Mouse (Mus musculus) embryonic facial prominence, embryonic 14.5 days (tissue): ENCODE measurements at regions not wholly inside any gene's neighbourhood (a gene's known extent, or its start where the extent isn't known, plus 50 kb on each side); places are given as distances from the start of the nearest gene placed in this dataset.

Experiments used
- ATAC-seq: fragments of 200-750 bp; cut with Nextera tagmentation; 2 replicates; pipeline ENCODE4 v1.8.0; 2017; ENCODE audit warnings: low read depth, moderate number of reproducible peaks, moderate TSS enrichment
- DNase-seq: peaks from one replicate; pipeline ENCODE4 v3.0.0-alpha.2; 2015; ENCODE audit warnings: low spot score
- H3K27ac ChIP-seq: fragments of 300-500 bp; sonication (generic); replicated peaks from 2 replicates; pipeline ENCODE4 v1.5.1; 2014; ENCODE audit warnings: low read depth, mild to moderate bottlenecking, low read length, moderate library complexity
- H3K27me3 ChIP-seq: fragments of 300-500 bp; sonication (generic); replicated peaks from 2 replicates; pipeline ENCODE4 v1.6.1; 2014; ENCODE audit warnings: low read length; ENCODE audit not compliant: control insufficient read depth, insufficient read depth
- H3K36me3 ChIP-seq: fragments of 300-500 bp; sonication (generic); 2 replicates; pipeline ENCODE4 v1.6.1; 2014; ENCODE audit warnings: low read length, mixed read lengths; ENCODE audit not compliant: control insufficient read depth, insufficient read depth
- H3K4me1 ChIP-seq: fragments of 300-500 bp; sonication (generic); 2 replicates; pipeline ENCODE4 v1.6.1; 2014; ENCODE audit warnings: antibody characterized with exemption, low read length; ENCODE audit not compliant: control insufficient read depth, insufficient read depth
- H3K4me2 ChIP-seq: fragments of 300-500 bp; sonication (generic); 2 replicates; pipeline ENCODE4 v1.6.1; 2014; ENCODE audit warnings: low read depth, mild to moderate bottlenecking, low read length, moderate library complexity, mixed read lengths
- H3K4me3 ChIP-seq: fragments of 300-500 bp; sonication (generic); 2 replicates; pipeline ENCODE4 v1.5.1; 2014; ENCODE audit warnings: low read depth, mild to moderate bottlenecking, low read length
- H3K9ac ChIP-seq: fragments of 300-500 bp; sonication (generic); 2 replicates; pipeline ENCODE4 v1.6.1; 2014; ENCODE audit warnings: low read depth, mild to moderate bottlenecking, low read length, moderate library complexity, mixed read lengths
- H3K9me3 ChIP-seq: fragments of 300-500 bp; sonication (generic); 2 replicates; pipeline ENCODE4 v1.6.1; 2016; ENCODE audit warnings: low read length; ENCODE audit not compliant: control insufficient read depth
- WGBS: fragments of 180-500 bp; shearing (Covaris S2); extraction: QIAGEN DNeasy Blood & Tissue Kit; methylation state at CpG from one replicate; pipeline ENCODE4 v1.1.7; 2014; 5-methylcytosine and 5-hydroxymethylcytosine counted together

DNA sequence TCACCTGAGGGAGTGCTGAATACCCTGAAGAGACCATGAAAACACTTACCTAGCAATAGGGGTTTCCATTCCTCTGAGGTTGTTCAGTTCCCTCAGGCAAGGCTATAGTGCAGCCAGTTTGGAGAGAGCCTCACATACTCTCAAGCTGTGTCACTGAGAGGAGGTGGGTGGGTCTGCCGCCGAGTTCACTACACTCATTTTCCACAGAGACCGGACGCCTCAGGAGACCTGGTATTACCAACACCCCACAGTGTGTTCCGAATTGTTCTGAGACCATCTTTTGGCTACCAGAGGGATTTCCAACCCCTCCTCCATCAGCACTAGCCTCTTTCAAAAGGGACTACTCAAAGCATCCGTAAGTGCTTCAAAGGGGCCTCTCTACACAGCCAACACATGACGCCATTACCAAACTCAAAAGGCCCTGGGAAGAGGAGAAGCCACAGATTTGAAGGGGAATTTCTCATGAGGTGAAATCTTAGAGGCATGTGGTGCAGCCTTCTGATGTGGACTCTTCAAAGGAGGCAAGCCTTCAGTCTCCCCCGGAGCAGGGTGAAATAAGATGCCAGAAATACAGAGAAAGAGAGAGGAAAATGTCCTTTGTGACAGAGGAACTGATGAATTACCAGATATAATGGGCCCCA, 260.1 kb upstream of the Pabpc6 start:
- Histone ChIP-seq H3K4me2 (no peak overlapping the region), H3K9ac (no peak overlapping the region), H3K27me3 (no peaks in the 10 kb centered on the region), H3K4me3 (no peak overlapping the region), H3K4me1 (no peaks in the 10 kb centered on the region), H3K27ac (no peak overlapping the region), H3K36me3 (no peaks in the 10 kb centered on the region), H3K9me3 (no peaks in the 10 kb centered on the region)
- DNase-seq (no peak), ATAC-seq (0 out of 2 replicates have a peak, but pooled peaks have one; percentile 33)
- whole genome bisulfite sequencing = 64% methylated on average over 8 of the region's 8 CpGs

DNA sequence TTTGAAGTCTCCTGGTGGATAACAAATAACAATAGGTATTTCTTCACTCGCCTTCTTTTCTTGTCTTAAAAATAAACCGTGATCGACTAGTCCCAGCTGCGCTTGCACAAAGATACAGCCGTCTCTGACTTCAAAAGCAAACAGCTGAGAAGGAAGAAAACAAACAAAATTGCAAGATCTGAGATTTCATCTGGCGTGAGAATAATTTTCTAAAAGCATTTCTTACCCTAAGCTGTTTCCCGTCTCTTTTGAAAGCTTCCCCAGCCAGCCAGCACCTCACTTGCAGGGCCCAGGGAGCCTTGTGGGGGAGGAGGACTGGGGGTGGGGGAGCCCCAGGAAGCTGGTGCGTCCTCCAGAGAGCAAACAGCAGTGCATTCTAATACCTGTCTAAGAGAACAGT, 258.2 kb upstream of the Pabpc6 start:
- H3K9me3 ChIP-seq = no peaks in the 10 kb centered on the region
- no peak for DNase-seq
- no peak overlapping the region for H3K4me2 ChIP-seq
- no peak for ATAC-seq
- H3K27me3 ChIP-seq = no peaks in the 10 kb centered on the region
- H3K4me3 ChIP-seq = no peak overlapping the region
- WGBS = 52% methylated on average over 8 of the region's 8 CpGs
- no peak overlapping the region for H3K27ac ChIP-seq
- H3K4me1 ChIP-seq = no peaks in the 10 kb centered on the region
- no peaks in the 10 kb centered on the region for H3K36me3 ChIP-seq
- no peak overlapping the region for H3K9ac ChIP-seq

DNA sequence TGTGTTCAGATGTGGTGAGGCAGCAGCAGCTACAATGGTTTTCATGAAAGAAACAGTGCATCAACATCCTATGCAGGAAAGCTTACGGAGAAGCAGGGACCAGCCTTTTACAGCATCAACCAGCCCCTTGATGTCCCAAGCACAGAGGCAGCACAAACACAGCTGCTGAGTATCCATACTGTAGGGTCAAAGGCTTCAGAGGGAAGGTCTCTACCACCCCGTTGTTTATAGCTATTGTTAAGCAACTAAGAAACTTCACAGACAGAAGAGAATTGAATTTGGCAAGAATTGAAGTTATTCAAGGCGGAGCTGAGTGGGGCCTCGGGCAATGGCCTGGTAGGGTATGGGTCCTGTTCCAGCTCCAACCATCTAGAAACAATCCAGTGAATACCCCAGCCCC, 256.8 kb upstream of the Pabpc6 start:
- H3K4me2 ChIP-seq = no peak overlapping the region
- DNase-seq = no peak
- no peak overlapping the region for H3K4me3 ChIP-seq
- H3K27ac ChIP-seq = no peak overlapping the region
- H3K9ac ChIP-seq = no peak overlapping the region
- no peak for ATAC-seq
- no peaks in the 10 kb centered on the region for H3K36me3 ChIP-seq
- no peaks in the 10 kb centered on the region for H3K27me3 ChIP-seq
- H3K9me3 ChIP-seq = no peaks in the 10 kb centered on the region
- WGBS = 65% methylated on average over 4 of the region's 4 CpGs
- no peaks in the 10 kb centered on the region for H3K4me1 ChIP-seq

DNA sequence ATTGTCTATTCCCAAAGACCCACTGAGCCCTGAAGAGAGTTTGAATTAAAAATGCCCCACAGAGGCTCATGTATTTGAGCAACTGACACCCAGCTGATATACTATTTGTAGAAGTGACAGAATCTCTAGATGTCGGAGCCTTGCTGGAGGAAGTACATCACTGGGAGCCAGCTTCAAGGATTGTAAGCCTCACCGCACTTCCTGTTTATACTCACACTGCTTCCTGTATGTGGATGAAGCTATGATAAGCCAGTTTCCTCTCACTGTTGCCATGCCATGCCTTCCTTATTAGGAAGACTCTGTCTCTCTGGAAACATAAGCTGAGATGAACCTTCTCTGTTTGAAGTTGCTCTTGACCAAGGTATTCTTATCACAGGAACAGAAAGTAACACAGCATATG, 251.8 kb upstream of the Pabpc6 start:
- WGBS = 90% methylated on average over 2 of the region's 2 CpGs
- H3K27ac ChIP-seq = no peak overlapping the region
- no peaks in the 10 kb centered on the region for H3K27me3 ChIP-seq
- no peaks in the 10 kb centered on the region for H3K36me3 ChIP-seq
- ATAC-seq (no peak), DNase-seq (no peak)
- no peak overlapping the region for H3K9ac ChIP-seq
- no peak overlapping the region for H3K4me3 ChIP-seq
- H3K9me3 ChIP-seq = no peaks in the 10 kb centered on the region
- H3K4me2 ChIP-seq = no peak overlapping the region
- no peaks in the 10 kb centered on the region for H3K4me1 ChIP-seq

DNA sequence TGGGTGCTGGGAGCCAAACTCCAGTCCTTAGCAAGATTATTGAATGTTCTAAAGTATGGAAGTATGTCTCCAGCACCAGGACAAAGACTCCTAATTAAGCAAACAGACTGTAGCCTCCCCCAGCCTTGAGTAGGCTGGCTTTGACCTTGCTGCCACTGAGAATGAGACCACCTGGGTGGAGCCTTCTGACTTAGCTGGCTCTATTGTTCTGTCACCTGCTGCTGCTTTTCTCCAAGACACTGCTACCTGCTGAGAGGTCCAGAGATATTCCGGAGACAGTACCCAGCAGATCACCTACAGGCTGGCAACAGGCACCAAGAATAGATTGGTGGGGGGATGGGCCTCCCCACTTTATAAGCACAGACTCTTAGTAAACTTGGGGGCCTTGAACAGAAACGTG, 247.5 kb upstream of the Pabpc6 start:
- no peaks in the 10 kb centered on the region for H3K27me3 ChIP-seq
- WGBS = 37% methylated on average over 2 of the region's 2 CpGs
- ATAC-seq (no peak), DNase-seq (no peak)
- H3K27ac ChIP-seq = no peak overlapping the region
- no peaks in the 10 kb centered on the region for H3K4me1 ChIP-seq
- no peak overlapping the region for H3K4me2 ChIP-seq
- no peak overlapping the region for H3K4me3 ChIP-seq
- no peak overlapping the region for H3K9ac ChIP-seq
- no peaks in the 10 kb centered on the region for H3K36me3 ChIP-seq
- H3K9me3 ChIP-seq = no peaks in the 10 kb centered on the region

DNA sequence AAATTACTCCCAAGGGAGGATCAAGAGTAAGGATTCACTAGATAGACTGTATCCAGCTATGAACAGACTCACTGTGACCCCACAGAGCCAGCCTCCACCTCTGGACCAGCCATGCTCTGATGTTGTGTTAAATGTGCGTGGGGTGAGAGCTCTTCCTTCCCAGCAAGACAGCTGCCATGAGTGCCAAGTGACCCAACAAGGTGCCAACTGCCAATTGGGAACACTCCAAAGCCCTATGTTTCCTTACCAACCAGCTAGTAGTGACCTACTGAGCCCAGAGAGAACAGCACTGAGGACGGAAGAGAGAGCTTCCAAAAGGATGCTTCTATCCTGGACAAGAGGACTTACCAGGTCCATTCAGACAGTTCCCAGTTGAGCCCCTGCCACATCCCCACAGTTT, 241.3 kb upstream of the Pabpc6 start:
- no peaks in the 10 kb centered on the region for H3K9me3 ChIP-seq
- ATAC-seq = no peak
- H3K36me3 ChIP-seq = no peaks in the 10 kb centered on the region
- peaks cover 7% of the 10 kb centered on the region for H3K4me1 ChIP-seq
- WGBS = 78% methylated on average over 2 of the region's 2 CpGs
- no peak for DNase-seq
- H3K27ac ChIP-seq = no peak overlapping the region
- H3K4me2 ChIP-seq = no peak overlapping the region
- H3K4me3 ChIP-seq = no peak overlapping the region
- H3K27me3 ChIP-seq = no peaks in the 10 kb centered on the region
- H3K9ac ChIP-seq = no peak overlapping the region

DNA sequence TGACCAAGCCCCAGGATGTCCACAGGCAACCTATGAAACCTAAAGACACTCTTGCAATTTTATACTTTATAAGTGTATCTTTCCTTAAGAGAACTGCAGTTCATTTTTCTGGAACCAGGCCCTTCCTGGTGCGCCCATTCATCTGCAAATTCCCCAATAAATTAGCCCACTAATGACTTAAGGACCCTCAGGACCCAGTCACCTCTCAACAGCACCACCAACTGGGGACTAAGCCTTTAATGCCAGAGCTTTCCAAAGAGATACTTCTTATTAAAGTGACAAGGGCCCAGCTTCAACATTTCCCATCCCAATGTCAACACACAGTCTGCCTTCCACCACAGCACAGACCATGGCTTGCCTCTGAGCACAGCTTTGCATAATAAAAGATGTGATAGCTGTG, 237.6 kb upstream of the Pabpc6 start:
- Histone ChIP-seq H3K4me3 (no peak overlapping the region), H3K4me2 (no peak overlapping the region), H3K4me1 (peaks cover 29% of the 10 kb centered on the region), H3K36me3 (no peaks in the 10 kb centered on the region), H3K9me3 (no peaks in the 10 kb centered on the region), H3K27ac (no peak overlapping the region), H3K9ac (no peak overlapping the region), H3K27me3 (no peaks in the 10 kb centered on the region)
- 59% methylated on average over 1 of the region's 1 CpGs for WGBS
- DNase-seq (no peak), ATAC-seq (no peak)

DNA sequence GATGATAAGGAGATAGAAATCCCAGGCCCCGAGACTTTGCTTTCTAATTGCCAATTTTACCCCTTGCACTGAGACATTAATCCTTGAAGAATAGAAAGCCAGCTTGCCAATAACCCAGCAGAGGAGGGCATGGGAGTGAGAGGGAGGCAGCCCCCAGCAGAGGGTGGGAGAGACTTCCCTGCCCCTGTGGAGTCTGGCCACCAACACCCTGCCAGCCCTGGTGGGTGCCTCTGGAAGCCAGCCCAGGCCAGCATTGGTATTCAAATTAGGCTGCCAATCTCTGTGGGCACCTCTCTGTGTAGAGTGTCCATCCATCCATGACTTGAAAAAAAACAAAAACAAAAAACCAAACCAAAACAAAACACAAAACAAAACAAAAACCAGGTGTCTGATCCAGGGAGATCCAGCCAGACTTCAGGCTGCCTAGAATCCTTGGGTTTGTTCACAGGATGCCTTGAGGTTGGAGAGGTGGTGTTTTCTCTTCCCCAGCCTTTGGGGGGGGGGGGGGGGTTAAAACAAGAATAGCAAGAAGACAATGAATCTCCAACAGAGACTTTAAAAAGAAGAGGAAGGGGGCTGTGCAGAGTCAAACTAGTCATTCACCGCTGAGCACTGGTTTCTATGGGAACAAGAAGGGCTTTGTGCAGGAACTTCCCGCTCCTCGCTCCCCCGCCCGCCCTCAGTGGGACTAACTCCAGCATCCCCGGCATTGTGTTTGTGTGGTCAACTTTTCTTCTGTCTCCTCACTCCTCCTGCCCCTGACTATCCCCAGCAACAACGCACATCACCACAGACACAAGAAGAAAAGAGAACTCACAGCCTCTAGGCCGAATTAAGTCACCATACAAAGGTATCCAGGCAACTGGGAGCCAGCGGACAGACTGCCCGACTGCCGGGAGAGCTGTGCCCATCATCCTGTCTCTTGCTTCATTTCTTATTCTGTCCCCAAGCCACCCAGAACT, 236.3 kb upstream of the Pabpc6 start:
- H3K27me3 ChIP-seq = no peaks in the 10 kb centered on the region
- peaks cover 29% of the 10 kb centered on the region for H3K4me1 ChIP-seq
- H3K36me3 ChIP-seq = no peaks in the 10 kb centered on the region
- H3K9ac ChIP-seq = peak overlapping the region; percentile 45; the same call in 1 of the 2 replicates
- WGBS = 5% methylated on average over 12 of the region's 12 CpGs
- peak; percentile 86 for DNase-seq
- ATAC-seq = peak; percentile 87
- H3K4me2 ChIP-seq = peak overlapping the region; percentile 48
- H3K9me3 ChIP-seq = no peaks in the 10 kb centered on the region
- H3K4me3 ChIP-seq = peak overlapping the region; percentile 10
- peak overlapping the region; percentile 15; the same call in 1 of the 2 replicates for H3K27ac ChIP-seq
